Mouse (Mus musculus): ENCODE results near the gene Tnfsf9.

DNA sequence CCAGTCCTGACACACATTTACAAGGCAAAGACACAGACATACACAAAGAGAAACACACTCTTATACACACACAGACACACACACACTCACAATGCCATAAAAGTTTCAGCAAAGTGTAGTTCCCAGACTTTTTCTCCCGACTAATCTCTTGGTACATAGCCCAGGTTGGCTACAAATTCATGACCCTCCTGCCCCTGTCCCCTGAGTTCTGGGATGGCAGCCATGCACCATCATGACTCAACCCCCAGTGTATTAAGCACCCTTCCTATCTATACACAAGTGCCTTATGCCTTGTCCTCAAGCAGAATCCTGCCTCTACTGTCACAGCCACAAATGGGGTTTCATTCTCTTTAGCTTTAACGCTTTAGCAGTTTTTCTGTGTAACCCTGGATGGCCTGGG is 11.7 kb downstream of the Tnfsf9 start:
- TF ChIP-seq CTCF (IDR thresholded peaks at IDR 0.05; ENCODE audit: borderline replicate concordance, insufficient read depth, low read depth, low read length): no peak
- TF ChIP-seq POLR2A (IDR thresholded peaks at IDR 0.05; ENCODE audit: borderline replicate concordance, insufficient read depth, low read length): no peak

Measured in cerebellum, adult 2 months (tissue).